Mouse (Mus musculus): ENCODE measurements around the gene Clspn. TPM values are rescaled to one million over a fixed set of nuclear protein-coding genes. Genes with fewer than 3 reads are reported as not detected.

Clspn gene
- polyA plus RNA-seq, 1 experiment from 2014 or later: 54.4 TPM

DNA sequence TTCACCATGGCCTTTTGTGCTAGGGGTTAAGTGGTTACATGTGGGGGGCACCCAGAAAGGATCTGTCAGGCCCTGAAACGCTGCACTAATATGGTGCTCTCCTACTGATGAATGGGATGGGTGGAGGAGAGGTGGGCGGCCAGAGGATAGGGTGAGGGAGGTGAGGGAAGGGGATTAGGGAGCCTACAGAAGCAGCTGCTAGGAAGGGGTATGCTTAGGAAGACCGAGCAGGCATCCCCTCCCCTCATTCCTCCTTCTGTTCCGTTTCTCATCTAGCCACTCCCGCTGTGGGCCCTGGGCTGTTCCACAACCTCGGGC lies 45.7 kb downstream of the Clspn start:
- ATAC-seq (replicated peaks; ENCODE audit: insufficient number of reproducible peaks, low FRiP score, low TSS enrichment, low read depth) (peak; percentile 66), DNase-seq (ENCODE audit: low spot score) (no peak)
- Histone ChIP-seq H3K36me3 (replicated peaks; ENCODE audit: control insufficient read depth, insufficient read depth, low read depth, low read length) (no peaks in the 10 kb centered on the region), H3K4me1 (ENCODE audit: control insufficient read depth, insufficient read depth, low read length) (no peaks in the 10 kb centered on the region), H3K4me3 (ENCODE audit: low read depth, low read length) (no peak overlapping the region), H3K4me2 (ENCODE audit: low read depth, low read length) (peak overlapping the region; percentile 36), H3K27ac (replicated peaks; ENCODE audit: low read depth, low read length) (no peak overlapping the region), H3K9me3 (replicated peaks; ENCODE audit: control insufficient read depth, low read length) (no peaks in the 10 kb centered on the region), H3K9ac (replicated peaks; ENCODE audit: low read length) (peak overlapping the region; percentile 28; the same call in 1 of the 2 replicates), H3K27me3 (ENCODE audit: control insufficient read depth, insufficient read depth, low read length) (no peaks in the 10 kb centered on the region)
- 13% methylated on average over 6 of the region's 6 CpGs for WGBS

DNA sequence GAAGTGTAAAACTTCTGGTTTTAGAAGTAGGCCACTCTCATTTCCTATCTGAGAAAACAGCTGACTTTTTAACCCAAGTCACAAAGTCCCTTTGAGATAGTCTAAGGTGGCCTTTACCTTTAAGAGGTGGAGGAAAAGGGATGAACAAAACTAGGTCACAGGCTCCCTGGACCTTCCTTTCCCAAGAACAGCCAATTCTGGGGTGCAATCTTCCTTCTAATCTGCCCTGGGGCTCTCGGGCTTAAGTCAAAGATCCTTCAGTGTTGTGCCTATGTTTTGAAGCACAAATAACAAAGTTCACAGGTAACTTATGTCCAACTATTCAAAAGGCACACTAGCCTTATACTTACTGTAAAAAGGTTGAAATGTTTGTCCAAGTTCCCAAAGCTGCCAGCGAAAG lies 47.4 kb downstream of the Clspn start:
- no peak for ATAC-seq (replicated peaks; ENCODE audit: insufficient number of reproducible peaks, low FRiP score, low TSS enrichment, low read depth)
- 69% methylated on average over 2 of the region's 2 CpGs for WGBS

DNA sequence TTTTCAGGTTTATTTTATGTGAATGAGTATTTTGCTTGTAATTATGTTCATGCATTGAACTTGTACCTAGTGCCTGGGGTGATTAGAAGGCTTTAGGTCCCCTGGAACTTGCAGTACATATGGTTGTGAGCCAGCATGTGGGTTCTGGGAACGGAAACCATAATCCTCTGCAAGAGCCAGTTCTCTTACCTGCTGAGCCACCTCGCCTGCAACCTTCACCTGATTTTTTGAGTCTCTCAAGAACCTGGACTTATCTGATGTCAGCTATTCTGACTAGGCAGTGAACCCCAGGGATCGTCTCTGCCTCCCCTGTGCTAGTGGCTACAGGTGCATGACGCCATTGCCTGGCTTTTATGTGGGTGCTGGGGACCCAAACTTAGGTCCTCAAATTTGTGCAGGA lies 49.0 kb downstream of the Clspn start:
- ATAC-seq (replicated peaks; ENCODE audit: insufficient number of reproducible peaks, low FRiP score, low TSS enrichment, low read depth): no peak
- H3K4me2 ChIP-seq (ENCODE audit: low read depth, low read length): no peak overlapping the region
- no peak overlapping the region for H3K4me3 ChIP-seq (ENCODE audit: low read depth, low read length)
- WGBS: 84% methylated on average over 4 of the region's 4 CpGs
- H3K9me3 ChIP-seq (replicated peaks; ENCODE audit: control insufficient read depth, low read length): no peaks in the 10 kb centered on the region
- no peaks in the 10 kb centered on the region for H3K4me1 ChIP-seq (ENCODE audit: control insufficient read depth, insufficient read depth, low read length)
- H3K27ac ChIP-seq (replicated peaks; ENCODE audit: low read depth, low read length): no peak overlapping the region
- no peak for DNase-seq (ENCODE audit: low spot score)
- no peak overlapping the region for H3K9ac ChIP-seq (replicated peaks; ENCODE audit: low read length)
- no peaks in the 10 kb centered on the region for H3K27me3 ChIP-seq (ENCODE audit: control insufficient read depth, insufficient read depth, low read length)
- H3K36me3 ChIP-seq (replicated peaks; ENCODE audit: control insufficient read depth, insufficient read depth, low read depth, low read length): no peaks in the 10 kb centered on the region

More for the DNA sequence above, 47.4 kb downstream of the Clspn start:
- H3K9ac ChIP-seq (replicated peaks; ENCODE audit: low read length): no peak overlapping the region
- H3K4me3 ChIP-seq (ENCODE audit: low read depth, low read length): no peak overlapping the region
- H3K27ac ChIP-seq (replicated peaks; ENCODE audit: low read depth, low read length): no peak overlapping the region
- no peaks in the 10 kb centered on the region for H3K4me1 ChIP-seq (ENCODE audit: control insufficient read depth, insufficient read depth, low read length)
- H3K9me3 ChIP-seq (replicated peaks; ENCODE audit: control insufficient read depth, low read length): no peaks in the 10 kb centered on the region
- no peak overlapping the region for H3K4me2 ChIP-seq (ENCODE audit: low read depth, low read length)
- no peaks in the 10 kb centered on the region for H3K27me3 ChIP-seq (ENCODE audit: control insufficient read depth, insufficient read depth, low read length)
- DNase-seq (ENCODE audit: low spot score): no peak
- H3K36me3 ChIP-seq (replicated peaks; ENCODE audit: control insufficient read depth, insufficient read depth, low read depth, low read length): no peaks in the 10 kb centered on the region

DNA sequence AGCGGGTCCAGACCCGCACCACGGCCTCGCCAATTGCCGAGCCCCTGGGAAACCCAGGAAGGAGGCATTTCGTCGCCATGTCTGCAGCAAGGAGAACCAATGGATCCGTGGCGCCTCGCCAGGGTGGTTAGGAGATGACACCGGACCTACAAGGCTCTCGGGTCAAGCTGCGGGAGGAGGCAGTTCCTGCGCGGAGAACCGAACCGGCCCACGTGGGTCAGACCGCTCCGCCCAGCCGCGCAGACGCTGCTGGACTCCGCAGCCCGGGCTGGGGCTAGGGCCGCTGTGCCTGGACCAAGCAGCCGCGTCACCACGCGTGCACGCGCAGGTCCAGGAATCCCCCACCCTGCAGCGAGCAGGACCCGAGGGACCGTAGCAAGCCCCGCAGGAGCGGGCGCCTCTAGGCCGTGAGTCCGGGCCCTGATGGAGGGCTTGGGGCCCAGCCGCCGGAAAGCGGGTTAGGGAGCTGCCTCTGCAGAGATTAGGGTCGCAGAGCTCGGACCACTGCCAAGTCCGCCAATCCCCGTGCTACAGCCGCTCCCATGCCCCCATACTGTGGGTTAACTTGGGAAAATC lies 53.0 kb downstream of the Clspn start, which contains the start of gene 5730409E04Rik:
TSS of gene 5730409E04Rik (plus strand) at position 213 of the 576 bp plus-strand sequence.
- Histone ChIP-seq H3K4me2 (ENCODE audit: low read depth, low read length) (peak within 1 kb of the TSS; percentile 91), H3K9ac (replicated peaks; ENCODE audit: low read length) (peak within 1 kb of the TSS; percentile 83), H3K4me3 (ENCODE audit: low read depth, low read length) (peak within 1 kb of the TSS; percentile 51), H3K27me3 (ENCODE audit: control insufficient read depth, insufficient read depth, low read length) (no peaks in the 10 kb centered on the region), H3K36me3 (replicated peaks; ENCODE audit: control insufficient read depth, insufficient read depth, low read depth, low read length) (no peaks in the 10 kb centered on the region), H3K27ac (replicated peaks; ENCODE audit: low read depth, low read length) (0 out of 2 replicates have a peak within 1 kb of the TSS, but pooled peaks have one; percentile 16), H3K4me1 (ENCODE audit: control insufficient read depth, insufficient read depth, low read length) (no peaks in the 10 kb centered on the region), H3K9me3 (replicated peaks; ENCODE audit: control insufficient read depth, low read length) (no peaks in the 10 kb centered on the region)
- peak; percentile 71 for DNase-seq (ENCODE audit: low spot score)
- under 1% methylated on average over 48 of the region's 48 CpGs for WGBS
- peak; percentile 71 for ATAC-seq (replicated peaks; ENCODE audit: insufficient number of reproducible peaks, low FRiP score, low TSS enrichment, low read depth)

DNA sequence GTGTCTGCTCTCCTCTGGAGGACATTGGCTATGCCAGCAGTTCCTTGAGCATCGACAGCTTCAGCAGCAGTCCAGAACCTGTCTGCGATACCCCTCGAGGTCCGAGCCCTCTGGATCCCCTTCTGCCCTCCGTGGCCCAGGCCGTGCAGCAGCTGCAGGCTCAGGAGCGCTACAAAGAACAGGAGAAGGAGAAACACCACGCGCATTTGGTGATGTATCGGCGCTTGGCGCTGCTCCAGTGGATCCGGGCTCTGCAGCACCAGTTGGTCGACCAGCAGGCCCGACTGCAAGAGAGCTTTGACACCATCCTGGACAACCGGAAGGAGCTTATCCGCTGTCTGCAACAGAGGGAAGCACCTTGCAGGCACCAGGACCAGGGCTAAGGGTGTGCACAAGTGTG lies 55.3 kb downstream of the Clspn start:
- no peak for DNase-seq (ENCODE audit: low spot score)
- Histone ChIP-seq H3K9me3 (replicated peaks; ENCODE audit: control insufficient read depth, low read length) (no peaks in the 10 kb centered on the region), H3K4me1 (ENCODE audit: control insufficient read depth, insufficient read depth, low read length) (no peaks in the 10 kb centered on the region), H3K27me3 (ENCODE audit: control insufficient read depth, insufficient read depth, low read length) (no peaks in the 10 kb centered on the region), H3K27ac (replicated peaks; ENCODE audit: low read depth, low read length) (no peak overlapping the region), H3K4me3 (ENCODE audit: low read depth, low read length) (no peak overlapping the region), H3K4me2 (ENCODE audit: low read depth, low read length) (no peak overlapping the region), H3K9ac (replicated peaks; ENCODE audit: low read length) (no peak overlapping the region), H3K36me3 (replicated peaks; ENCODE audit: control insufficient read depth, insufficient read depth, low read depth, low read length) (no peaks in the 10 kb centered on the region)
- 88% methylated on average over 17 of the region's 17 CpGs for WGBS
- no peak for ATAC-seq (replicated peaks; ENCODE audit: insufficient number of reproducible peaks, low FRiP score, low TSS enrichment, low read depth)

DNA sequence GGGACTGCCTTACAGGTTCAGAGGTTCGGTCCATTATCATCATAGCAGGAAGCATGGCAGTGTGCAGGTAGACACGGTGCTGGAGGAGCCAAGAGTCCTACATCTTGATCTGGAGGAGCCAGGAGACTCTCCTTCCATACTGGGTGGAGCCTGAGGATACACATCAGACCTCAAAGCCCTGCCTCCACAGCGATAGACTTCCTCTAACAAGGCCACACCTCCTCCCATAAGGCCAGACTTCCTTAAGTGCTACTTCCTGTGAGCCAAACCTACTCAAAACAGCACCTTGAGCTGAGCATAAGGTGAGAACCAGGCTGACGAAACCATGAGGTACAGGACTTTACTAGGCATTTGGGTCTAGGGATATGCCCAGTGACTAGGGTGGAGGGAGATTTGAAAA lies 59.6 kb downstream of the Clspn start:
- Histone ChIP-seq H3K36me3 (replicated peaks; ENCODE audit: control insufficient read depth, insufficient read depth, low read depth, low read length) (no peaks in the 10 kb centered on the region), H3K9me3 (replicated peaks; ENCODE audit: control insufficient read depth, low read length) (no peaks in the 10 kb centered on the region), H3K4me2 (ENCODE audit: low read depth, low read length) (no peak overlapping the region), H3K4me3 (ENCODE audit: low read depth, low read length) (no peak overlapping the region), H3K27me3 (ENCODE audit: control insufficient read depth, insufficient read depth, low read length) (no peaks in the 10 kb centered on the region), H3K9ac (replicated peaks; ENCODE audit: low read length) (no peak overlapping the region), H3K4me1 (ENCODE audit: control insufficient read depth, insufficient read depth, low read length) (no peaks in the 10 kb centered on the region), H3K27ac (replicated peaks; ENCODE audit: low read depth, low read length) (no peak overlapping the region)
- ATAC-seq (replicated peaks; ENCODE audit: insufficient number of reproducible peaks, low FRiP score, low TSS enrichment, low read depth): no peak
- 87% methylated on average over 4 of the region's 4 CpGs for WGBS
- no peak for DNase-seq (ENCODE audit: low spot score)

DNA sequence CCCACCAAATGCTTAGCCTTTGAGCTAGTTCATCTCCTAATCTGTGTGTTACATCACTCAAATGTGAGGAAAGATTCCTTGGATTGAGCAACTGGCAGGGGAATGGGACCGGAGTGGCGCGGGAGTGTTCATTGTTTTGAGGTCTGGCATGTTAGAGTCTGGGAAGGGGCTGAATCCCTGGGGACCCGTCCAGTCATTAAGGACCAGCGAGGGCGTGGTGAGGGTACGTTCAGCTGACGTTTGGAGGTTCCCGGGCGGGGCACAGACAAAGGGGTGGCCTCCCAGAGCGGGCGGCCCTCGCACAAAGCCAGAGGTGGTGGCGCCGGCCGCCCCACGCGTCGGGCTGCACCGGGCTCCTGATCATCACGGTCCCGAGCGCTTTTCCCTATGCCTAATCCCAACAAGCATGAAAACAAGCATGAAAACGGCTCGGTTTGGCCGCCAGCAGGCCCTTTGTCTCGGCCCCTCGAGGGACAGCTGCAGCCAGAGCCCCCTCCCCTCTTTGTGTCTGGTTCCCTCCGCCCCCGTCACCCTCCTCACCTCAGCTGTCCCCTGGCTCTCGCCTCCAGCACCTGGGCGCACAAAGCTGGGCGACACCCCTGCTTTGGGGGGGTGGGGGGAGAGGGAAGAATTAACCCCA lies 63.1 kb downstream of the Clspn start:
- no peaks in the 10 kb centered on the region for H3K4me1 ChIP-seq (ENCODE audit: control insufficient read depth, insufficient read depth, low read length)
- peak overlapping the region; percentile 47; the same call in 1 of the 2 replicates for H3K27ac ChIP-seq (replicated peaks; ENCODE audit: low read depth, low read length)
- H3K36me3 ChIP-seq (replicated peaks; ENCODE audit: control insufficient read depth, insufficient read depth, low read depth, low read length): no peaks in the 10 kb centered on the region
- peak overlapping the region; percentile 62 for H3K4me2 ChIP-seq (ENCODE audit: low read depth, low read length)
- H3K9me3 ChIP-seq (replicated peaks; ENCODE audit: control insufficient read depth, low read length): no peaks in the 10 kb centered on the region
- peak; percentile 69 for DNase-seq (ENCODE audit: low spot score)
- WGBS: 2% methylated on average over 33 of the region's 33 CpGs
- peak overlapping the region; percentile 77 for H3K9ac ChIP-seq (replicated peaks; ENCODE audit: low read length)
- peak overlapping the region; percentile 30 for H3K4me3 ChIP-seq (ENCODE audit: low read depth, low read length)
- peak; percentile 67 for ATAC-seq (replicated peaks; ENCODE audit: insufficient number of reproducible peaks, low FRiP score, low TSS enrichment, low read depth)
- no peaks in the 10 kb centered on the region for H3K27me3 ChIP-seq (ENCODE audit: control insufficient read depth, insufficient read depth, low read length)

DNA sequence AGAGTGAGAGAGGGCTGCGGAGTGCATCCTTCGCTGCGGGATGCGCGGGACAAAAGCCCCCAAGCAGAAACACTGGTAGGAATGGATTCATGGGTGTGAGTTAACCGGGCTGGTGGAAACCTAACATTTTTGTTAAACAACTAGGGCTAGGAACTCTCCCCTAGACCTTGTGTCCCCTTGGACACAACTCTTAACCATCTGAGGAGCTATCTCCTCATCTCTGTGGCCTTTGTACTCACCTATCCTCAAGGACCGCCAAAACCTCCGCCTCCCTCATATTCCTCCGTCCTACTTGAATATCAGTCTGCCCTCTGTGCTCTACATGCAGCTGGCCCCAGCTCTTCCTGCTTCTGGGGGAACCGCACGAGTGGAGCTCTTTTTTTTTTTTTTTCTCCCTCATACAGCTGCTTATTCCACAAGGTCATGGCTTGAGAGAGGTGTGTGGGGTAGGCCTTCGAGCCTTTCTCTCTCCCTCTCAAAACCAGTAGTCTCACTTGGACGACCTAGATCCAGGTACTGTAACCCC lies 63.7 kb downstream of the Clspn start:
- H3K4me1 ChIP-seq (ENCODE audit: control insufficient read depth, insufficient read depth, low read length): no peaks in the 10 kb centered on the region
- 17% methylated on average over 13 of the region's 13 CpGs for WGBS
- peak overlapping the region; percentile 30 for H3K4me3 ChIP-seq (ENCODE audit: low read depth, low read length)
- no peaks in the 10 kb centered on the region for H3K36me3 ChIP-seq (replicated peaks; ENCODE audit: control insufficient read depth, insufficient read depth, low read depth, low read length)
- no peaks in the 10 kb centered on the region for H3K27me3 ChIP-seq (ENCODE audit: control insufficient read depth, insufficient read depth, low read length)
- DNase-seq (ENCODE audit: low spot score) (peak; percentile 24), ATAC-seq (replicated peaks; ENCODE audit: insufficient number of reproducible peaks, low FRiP score, low TSS enrichment, low read depth) (no peak)
- peak overlapping the region; percentile 47; the same call in 1 of the 2 replicates for H3K27ac ChIP-seq (replicated peaks; ENCODE audit: low read depth, low read length)
- peak overlapping the region; percentile 77 for H3K9ac ChIP-seq (replicated peaks; ENCODE audit: low read length)
- no peaks in the 10 kb centered on the region for H3K9me3 ChIP-seq (replicated peaks; ENCODE audit: control insufficient read depth, low read length)
- peak overlapping the region; percentile 62 for H3K4me2 ChIP-seq (ENCODE audit: low read depth, low read length)
